Mouse (Mus musculus) hindbrain, embryonic 13.5 days (tissue): ENCODE results near the gene Aire. TPM values are rescaled to one million over a fixed set of nuclear protein-coding genes. Genes with fewer than 3 reads are reported as not detected.

Experiments
- ATAC-seq: fragments of 200-750 bp; cut with Nextera tagmentation; 2 replicates; pipeline ENCODE4 v1.8.0; 2017; ENCODE audit warnings: moderate TSS enrichment; ENCODE audit not compliant: low FRiP score
- H3K27ac ChIP-seq: fragments of 300-500 bp; sonication (generic); 2 replicates; pipeline ENCODE4 v1.5.1; 2015; ENCODE audit warnings: inconsistent platforms, mild to moderate bottlenecking, moderate library complexity
- H3K27me3 ChIP-seq: fragments of 300-500 bp; sonication (generic); 2 replicates; pipeline ENCODE4 v1.6.1; 2015; ENCODE audit warnings: mild to moderate bottlenecking, inconsistent platforms
- H3K36me3 ChIP-seq: fragments of 300-500 bp; sonication (generic); 2 replicates; pipeline ENCODE4 v1.6.1; 2015; ENCODE audit warnings: mild to moderate bottlenecking, inconsistent platforms
- H3K4me1 ChIP-seq: fragments of 300-500 bp; sonication (generic); replicated peaks from 2 replicates; pipeline ENCODE4 v1.6.1; 2015; ENCODE audit warnings: inconsistent platforms
- H3K4me2 ChIP-seq: fragments of 300-500 bp; sonication (generic); 2 replicates; pipeline ENCODE4 v1.6.1; 2015; ENCODE audit warnings: inconsistent platforms, mild to moderate bottlenecking, moderate library complexity
- H3K4me3 ChIP-seq: fragments of 300-500 bp; sonication (generic); 2 replicates; pipeline ENCODE4 v1.5.1; 2015; ENCODE audit warnings: mild to moderate bottlenecking, inconsistent platforms
- H3K9ac ChIP-seq: fragments of 300-500 bp; sonication (generic); 2 replicates; pipeline ENCODE4 v1.6.1; 2015; ENCODE audit warnings: mild to moderate bottlenecking, inconsistent platforms
- H3K9me3 ChIP-seq: fragments of 300-500 bp; sonication (generic); 2 replicates; pipeline ENCODE4 v1.6.1; 2016; ENCODE audit warnings: inconsistent platforms
- WGBS: fragments of 180-500 bp; shearing (Covaris S2); methylation state at CpG from one replicate; pipeline ENCODE4 v1.1.7; 2015; 5-methylcytosine and 5-hydroxymethylcytosine counted together
- polyA plus RNA-seq: library from polyadenylated mRNA; unstranded; fragments of >200 nt; fragmentation: Nextera tagmentation; extraction: Ambion mirVana; gene quantifications from 2 replicates; pipeline ENCODE4 v1.2.1, GENCODE M21; 2015

Gene Aire
- polyA plus RNA-seq, 1 experiment from 2014 or later, result 0.10 TPM

DNA sequence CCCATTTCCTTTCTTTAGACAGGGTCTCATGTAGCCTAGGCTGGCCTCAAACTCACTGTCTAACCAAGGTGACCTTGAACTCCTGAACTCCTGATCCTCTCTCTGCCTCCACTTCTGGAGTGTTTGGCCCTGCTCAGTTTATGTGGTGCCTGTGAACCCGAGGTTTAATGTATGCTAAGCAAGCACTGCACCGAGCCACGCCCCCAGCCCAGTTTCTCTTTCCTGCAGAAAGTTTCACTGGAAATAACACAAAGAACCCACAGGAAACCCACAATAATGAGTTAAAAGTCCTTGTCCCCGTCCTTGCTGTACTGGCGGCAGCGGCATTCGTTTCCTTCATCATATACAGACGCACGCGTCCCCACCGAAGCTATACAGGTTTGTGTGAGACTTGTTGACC, 31.6 kb upstream of the Aire start:
- no peak overlapping the region for H3K4me2 ChIP-seq
- ATAC-seq, result no peak
- no peaks in the 10 kb centered on the region for H3K9me3 ChIP-seq
- no peak overlapping the region for H3K4me3 ChIP-seq
- no peaks in the 10 kb centered on the region for H3K36me3 ChIP-seq
- no peak overlapping the region for H3K9ac ChIP-seq
- 0 out of 2 replicates have a peak, but pooled peaks cover under 1% of the 10 kb centered on the region for H3K4me1 ChIP-seq
- H3K27ac ChIP-seq, result no peak overlapping the region
- WGBS, result 89% methylated on average over 11 of the region's 11 CpGs
- H3K27me3 ChIP-seq, result peaks cover 10% of the 10 kb centered on the region

DNA sequence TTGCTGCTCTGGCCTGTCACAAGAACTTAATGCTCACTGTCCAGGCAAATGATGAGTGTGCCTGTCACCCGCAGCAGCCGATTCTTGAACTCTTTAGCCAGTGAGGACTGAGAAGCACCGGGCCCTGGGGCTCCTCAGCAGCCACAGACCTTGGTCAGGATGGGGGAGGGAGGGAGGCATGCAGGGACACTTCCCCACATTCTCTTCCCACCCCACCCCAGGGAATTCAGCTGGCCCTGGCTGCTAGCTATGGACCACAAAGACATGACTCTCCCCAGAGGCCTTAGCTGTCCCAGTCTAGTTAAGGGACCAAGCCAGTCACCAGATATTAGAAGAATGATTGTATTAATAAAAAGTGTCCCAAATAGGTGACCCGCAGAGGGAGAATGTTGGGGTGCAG, 30.7 kb upstream of the Aire start:
- H3K9ac ChIP-seq, result no peak overlapping the region
- 90% methylated on average over 4 of the region's 4 CpGs for WGBS
- no peak overlapping the region for H3K27ac ChIP-seq
- H3K4me2 ChIP-seq, result no peak overlapping the region
- no peaks in the 10 kb centered on the region for H3K9me3 ChIP-seq
- H3K36me3 ChIP-seq, result no peaks in the 10 kb centered on the region
- no peak for ATAC-seq
- H3K27me3 ChIP-seq, result peaks cover 18% of the 10 kb centered on the region
- peaks cover 9% of the 10 kb centered on the region for H3K4me1 ChIP-seq
- no peak overlapping the region for H3K4me3 ChIP-seq

DNA sequence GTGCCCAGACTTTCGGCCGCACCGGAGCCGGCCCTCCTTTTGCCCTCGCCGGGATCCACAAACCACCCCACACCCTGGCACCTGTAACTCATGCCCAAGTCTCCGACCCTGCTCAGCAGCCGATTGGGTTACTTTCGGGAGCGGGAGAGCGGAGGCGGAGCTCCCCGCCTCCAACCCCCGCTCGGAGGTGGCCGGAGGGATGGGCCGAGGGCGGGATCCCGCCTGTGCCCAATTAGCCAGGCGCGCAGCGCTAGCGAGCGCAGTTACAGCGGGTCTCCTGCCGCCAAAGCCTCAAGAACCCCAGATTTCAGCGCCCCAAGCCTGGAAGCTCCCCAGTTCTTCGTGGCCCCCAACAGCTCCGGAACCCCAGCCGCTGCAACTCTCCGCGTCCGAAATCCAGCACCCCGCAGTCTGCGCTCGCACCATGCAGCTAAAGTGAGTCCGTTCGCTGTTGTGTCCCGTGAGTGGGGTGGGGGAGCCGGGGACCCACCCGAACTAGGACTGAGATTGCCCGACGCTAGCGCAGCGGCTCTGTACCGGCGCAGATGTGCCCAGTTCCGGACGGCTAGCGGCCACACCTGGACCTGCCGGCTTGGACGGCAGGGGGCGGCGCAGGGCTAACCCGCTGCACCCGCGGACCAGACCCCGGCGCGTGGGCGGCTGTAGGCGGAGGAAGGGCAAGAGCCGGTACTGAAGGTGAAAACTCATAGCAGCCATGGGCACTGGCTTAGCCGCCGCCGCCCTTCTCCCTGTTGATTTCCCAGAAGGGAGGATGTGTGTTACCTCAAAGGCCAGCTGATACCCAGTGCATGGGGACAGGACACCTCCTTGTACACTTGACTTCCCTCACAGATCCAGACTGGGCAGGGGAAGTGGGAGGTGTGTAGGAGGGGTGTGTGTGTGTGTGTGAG, 25.9 kb upstream of the Aire start, which contains the start of gene Icosl:
Gene Icosl, plus strand, starts transcription at position 202 of the 911 bp plus-strand sequence.
- H3K9ac ChIP-seq, result peak within 1 kb of the TSS; percentile 71
- no peak within 1 kb of the TSS for H3K27ac ChIP-seq
- ATAC-seq, result peak; percentile 83
- under 1% methylated on average over 65 of the region's 66 CpGs for WGBS
- peak within 1 kb of the TSS; percentile 99 for H3K4me2 ChIP-seq
- H3K4me3 ChIP-seq, result peak within 1 kb of the TSS; percentile 60
- peaks cover 36% of the 10 kb centered on the region for H3K27me3 ChIP-seq
- no peaks in the 10 kb centered on the region for H3K36me3 ChIP-seq
- H3K9me3 ChIP-seq, result no peaks in the 10 kb centered on the region
- peaks cover 15% of the 10 kb centered on the region for H3K4me1 ChIP-seq

DNA sequence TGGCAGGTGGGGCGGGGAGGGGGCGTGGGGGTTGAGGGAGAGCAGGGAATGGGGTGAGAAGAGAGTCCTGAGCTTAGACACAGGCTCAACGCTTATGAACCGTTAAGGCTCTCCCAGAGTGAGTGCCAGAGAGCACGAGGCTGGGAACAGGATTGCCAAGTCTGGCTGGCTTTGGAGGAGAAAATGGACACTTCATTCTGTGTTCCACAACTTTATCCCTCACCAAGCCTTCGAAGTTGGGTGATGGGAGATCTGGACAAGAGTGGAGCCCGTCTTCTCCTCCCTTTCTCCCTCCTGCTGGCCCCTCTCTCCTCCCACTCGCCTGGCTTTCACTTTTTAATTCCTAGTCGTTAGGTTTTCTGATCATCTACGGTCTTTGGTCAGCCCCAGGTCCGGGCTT, 25.1 kb upstream of the Aire start:
- ATAC-seq, result no peak
- peaks cover 15% of the 10 kb centered on the region for H3K4me1 ChIP-seq
- H3K9me3 ChIP-seq, result no peaks in the 10 kb centered on the region
- 30% methylated on average over 11 of the region's 11 CpGs for WGBS
- peaks cover 36% of the 10 kb centered on the region for H3K27me3 ChIP-seq
- peak overlapping the region; percentile 99 for H3K4me2 ChIP-seq
- H3K27ac ChIP-seq, result no peak overlapping the region
- no peak overlapping the region for H3K9ac ChIP-seq
- H3K36me3 ChIP-seq, result no peaks in the 10 kb centered on the region
- peak overlapping the region; percentile 60; the same call in 1 of the 2 replicates for H3K4me3 ChIP-seq

DNA sequence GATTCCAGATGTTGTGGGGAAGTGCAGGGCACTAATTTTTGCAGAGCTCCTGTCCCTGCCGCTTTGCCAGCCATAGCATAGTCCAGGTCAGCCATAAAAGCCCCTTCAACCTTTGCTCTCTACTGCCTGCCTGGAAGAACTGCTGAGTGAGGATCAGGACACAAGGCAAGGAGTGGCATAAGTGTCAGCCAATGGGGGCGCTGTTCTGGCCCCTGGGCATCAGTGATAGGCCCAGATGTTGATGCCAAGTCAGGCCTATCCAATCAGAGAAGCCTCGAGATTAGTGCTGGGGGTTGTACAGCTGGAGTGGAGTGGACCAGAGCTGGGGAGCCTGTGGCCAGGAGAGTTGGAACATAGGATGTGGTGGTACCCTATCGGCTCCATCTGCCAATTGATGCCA, 23.8 kb upstream of the Aire start:
- Histone ChIP-seq H3K36me3 (no peaks in the 10 kb centered on the region), H3K9ac (no peak overlapping the region), H3K4me1 (peaks cover 15% of the 10 kb centered on the region), H3K4me2 (no peak overlapping the region), H3K9me3 (no peaks in the 10 kb centered on the region), H3K27ac (no peak overlapping the region), H3K27me3 (peaks cover 36% of the 10 kb centered on the region), H3K4me3 (no peak overlapping the region)
- 44% methylated on average over 4 of the region's 4 CpGs for WGBS
- no peak for ATAC-seq

DNA sequence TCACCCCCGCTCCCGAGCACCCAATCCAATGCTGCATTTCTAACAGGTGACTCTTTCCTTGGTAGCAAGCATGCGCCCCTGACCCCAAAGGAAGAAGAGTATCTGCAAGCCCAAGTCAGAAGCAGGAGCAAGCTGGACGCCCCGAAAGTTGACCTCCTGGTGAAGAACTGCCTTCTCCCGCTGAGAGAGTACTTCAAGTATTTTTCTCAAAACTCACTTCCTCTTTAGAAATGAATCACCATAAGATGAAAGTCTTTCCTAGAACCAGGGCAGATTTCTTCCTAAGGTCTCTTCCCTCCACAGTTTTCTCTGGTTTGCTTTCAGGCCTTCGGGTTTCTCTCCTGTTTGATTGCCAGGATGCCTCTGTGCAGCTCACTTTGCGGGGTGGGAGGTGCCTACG, 19.7 kb upstream of the Aire start:
- H3K4me2 ChIP-seq, result no peak overlapping the region
- no peaks in the 10 kb centered on the region for H3K9me3 ChIP-seq
- 92% methylated on average over 9 of the region's 9 CpGs for WGBS
- no peak overlapping the region for H3K9ac ChIP-seq
- H3K27ac ChIP-seq, result no peak overlapping the region
- H3K36me3 ChIP-seq, result no peaks in the 10 kb centered on the region
- no peak for ATAC-seq
- H3K27me3 ChIP-seq, result peaks cover 9% of the 10 kb centered on the region
- no peak overlapping the region for H3K4me3 ChIP-seq
- no peaks in the 10 kb centered on the region for H3K4me1 ChIP-seq

DNA sequence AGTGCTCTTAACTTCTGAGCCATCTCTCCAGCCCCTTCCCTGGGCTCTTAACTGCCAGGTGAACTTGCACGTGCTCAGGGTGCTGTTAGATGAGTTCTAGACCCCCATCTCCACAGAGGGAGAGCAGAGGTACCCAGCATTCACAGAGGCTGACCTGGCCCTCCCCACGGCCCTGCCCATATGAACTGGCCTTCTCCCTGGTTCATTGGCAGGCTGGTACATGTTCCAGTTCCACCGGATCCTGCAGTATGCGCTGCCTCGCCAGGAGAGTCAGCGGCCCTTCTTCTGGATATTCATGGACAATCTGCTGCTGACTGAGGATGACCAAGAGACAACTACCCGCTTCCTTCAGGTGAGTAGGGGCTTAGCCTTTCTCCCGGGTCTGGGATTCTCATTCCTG, 13.6 kb upstream of the Aire start:
- no peak overlapping the region for H3K4me3 ChIP-seq
- H3K9me3 ChIP-seq, result no peaks in the 10 kb centered on the region
- H3K4me2 ChIP-seq, result no peak overlapping the region
- H3K27me3 ChIP-seq, result no peaks in the 10 kb centered on the region
- no peaks in the 10 kb centered on the region for H3K36me3 ChIP-seq
- ATAC-seq, result no peak
- WGBS, result 85% methylated on average over 8 of the region's 8 CpGs
- no peak overlapping the region for H3K27ac ChIP-seq
- no peak overlapping the region for H3K9ac ChIP-seq
- no peaks in the 10 kb centered on the region for H3K4me1 ChIP-seq

DNA sequence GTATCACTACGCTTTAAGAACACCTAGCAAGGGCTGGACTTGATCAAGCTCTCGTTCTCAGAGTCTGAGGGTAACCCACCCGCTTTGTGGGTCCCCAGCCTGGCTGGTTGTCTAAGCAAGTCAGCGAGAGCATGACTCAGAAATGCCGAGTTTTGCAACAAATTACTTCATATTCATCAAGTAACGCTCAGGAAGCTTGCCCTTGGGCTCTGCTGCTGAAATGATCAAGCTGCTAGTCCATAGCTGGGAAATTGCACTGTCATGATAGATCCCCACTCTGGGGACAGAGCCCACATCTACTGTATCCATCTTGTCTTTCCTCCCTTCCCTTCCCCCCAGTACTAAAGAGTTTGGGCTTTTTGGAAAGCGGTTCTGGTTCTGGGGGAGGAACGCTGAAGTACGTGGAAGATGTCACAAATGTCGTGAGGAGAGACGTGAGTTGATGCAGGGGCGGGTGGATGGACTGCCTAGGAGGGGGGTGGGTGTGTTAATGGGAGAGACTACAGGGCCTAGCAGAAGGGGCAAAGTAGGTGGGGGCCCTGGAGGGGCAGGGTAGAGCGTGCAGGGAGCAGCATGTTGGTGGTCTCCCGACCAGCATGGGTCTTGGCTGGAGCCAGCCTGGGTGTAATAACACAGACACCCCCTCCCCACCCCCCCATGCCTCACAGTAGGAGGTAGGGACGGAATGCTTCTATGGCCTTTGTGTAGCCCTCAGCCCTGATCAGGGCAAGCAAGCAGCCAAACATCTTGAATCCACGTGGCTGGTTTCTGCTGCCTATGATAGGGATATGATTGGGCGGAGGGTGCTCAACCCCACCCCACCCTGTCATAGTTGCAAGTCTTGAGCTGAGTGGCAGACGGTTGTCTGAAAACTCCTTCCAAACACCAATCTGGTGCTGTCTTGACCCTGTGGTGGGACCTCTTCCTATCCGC, 11.5 kb upstream of the Aire start:
- Histone ChIP-seq H3K9me3 (no peaks in the 10 kb centered on the region), H3K27ac (no peak overlapping the region), H3K4me3 (no peak overlapping the region), H3K4me2 (no peak overlapping the region), H3K4me1 (no peaks in the 10 kb centered on the region), H3K36me3 (no peaks in the 10 kb centered on the region), H3K9ac (no peak overlapping the region), H3K27me3 (no peaks in the 10 kb centered on the region)
- no peak for ATAC-seq
- WGBS, result 73% methylated on average over 19 of the region's 19 CpGs

DNA sequence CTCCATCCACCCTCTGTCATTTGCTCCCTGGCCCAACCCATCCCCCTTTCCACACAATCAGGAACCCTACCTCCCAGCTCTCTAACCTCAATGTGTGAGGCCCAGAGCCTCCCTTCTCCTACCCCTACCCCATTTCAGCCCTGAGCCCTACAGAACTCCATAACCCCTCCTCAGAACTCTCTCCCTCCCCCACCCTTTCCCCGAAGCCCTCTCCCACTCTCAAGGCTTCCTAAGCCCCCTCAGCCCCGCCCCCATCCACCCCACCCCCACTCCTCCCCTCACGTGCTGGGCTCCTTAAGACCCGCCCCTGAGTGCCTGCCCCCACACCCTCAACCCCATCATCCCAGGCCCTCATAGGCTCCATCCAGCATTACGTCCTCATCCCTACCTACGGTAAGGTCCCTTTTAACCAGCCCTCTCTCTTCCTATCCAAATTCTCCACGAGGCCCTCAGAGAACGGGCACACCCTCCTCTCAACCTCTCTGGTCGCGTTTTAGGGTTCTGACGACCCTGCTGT, 6.2 kb upstream of the Aire start:
- no peak overlapping the region for H3K27ac ChIP-seq
- no peak for ATAC-seq
- no peak overlapping the region for H3K4me3 ChIP-seq
- no peaks in the 10 kb centered on the region for H3K4me1 ChIP-seq
- H3K9ac ChIP-seq, result no peak overlapping the region
- H3K9me3 ChIP-seq, result no peaks in the 10 kb centered on the region
- no peak overlapping the region for H3K4me2 ChIP-seq
- H3K27me3 ChIP-seq, result 0 out of 2 replicates have a peak, but pooled peaks cover 2% of the 10 kb centered on the region
- H3K36me3 ChIP-seq, result no peaks in the 10 kb centered on the region
- WGBS, result 64% methylated on average over 11 of the region's 11 CpGs

DNA sequence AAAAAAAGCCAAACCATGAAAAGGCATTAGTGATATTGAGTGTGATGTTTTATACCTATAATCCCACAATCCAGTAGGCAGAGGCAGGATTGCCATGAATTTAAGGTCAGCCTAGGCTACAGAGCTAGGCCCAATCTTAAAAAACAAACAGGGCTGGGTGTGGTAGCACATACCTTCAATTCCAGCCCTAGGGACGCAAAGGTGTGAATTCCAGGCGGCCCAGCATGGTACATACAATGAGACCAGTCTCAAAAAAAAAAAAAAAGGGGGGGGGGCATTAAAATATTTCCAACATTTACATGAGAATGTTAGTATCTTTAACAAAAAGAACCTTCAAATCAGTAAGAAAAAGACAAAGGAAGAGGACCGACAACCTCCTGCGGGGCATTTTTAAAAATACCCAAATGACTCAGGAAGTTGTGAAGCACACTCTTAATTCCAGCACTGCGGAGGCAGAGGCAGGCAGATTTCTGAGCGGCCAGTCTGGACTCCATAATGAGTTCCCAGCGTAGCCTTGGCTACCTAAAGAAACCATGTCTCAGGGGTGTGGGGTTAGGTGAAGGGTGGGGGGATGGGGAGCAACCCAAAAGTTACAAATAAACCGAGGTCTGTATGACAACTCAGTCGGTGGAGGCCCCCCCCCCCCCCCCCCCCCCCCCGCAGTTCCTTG, 4.8 kb upstream of the Aire start:
- H3K4me1 ChIP-seq, result peaks cover 7% of the 10 kb centered on the region; the same call in 1 of the 2 replicates
- H3K36me3 ChIP-seq, result no peaks in the 10 kb centered on the region
- no peak for ATAC-seq
- H3K4me3 ChIP-seq, result no peak overlapping the region
- no peak overlapping the region for H3K27ac ChIP-seq
- H3K27me3 ChIP-seq, result 0 out of 2 replicates have a peak, but pooled peaks cover 2% of the 10 kb centered on the region
- H3K9me3 ChIP-seq, result no peaks in the 10 kb centered on the region
- no peak overlapping the region for H3K9ac ChIP-seq
- 86% methylated on average over 10 of the region's 10 CpGs for WGBS
- H3K4me2 ChIP-seq, result no peak overlapping the region

DNA sequence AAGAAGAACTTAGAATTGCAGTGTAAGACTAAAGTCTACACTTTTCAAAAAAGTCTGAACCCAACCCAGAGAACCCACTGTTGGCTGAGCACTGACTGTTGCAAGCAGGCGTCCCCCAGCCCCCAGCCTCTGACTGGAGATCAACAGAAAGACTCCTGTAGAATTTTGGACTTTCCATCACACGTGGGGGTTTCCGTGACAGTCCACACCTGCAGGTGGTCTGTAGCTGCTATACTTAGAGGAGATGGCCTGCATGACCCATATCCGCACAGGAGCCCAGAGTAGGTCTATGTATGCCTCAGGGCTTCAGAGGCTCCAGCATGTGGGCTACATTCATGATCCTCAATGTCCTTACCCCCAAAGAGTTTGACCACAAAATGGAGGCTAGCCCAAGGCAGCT, 3.0 kb upstream of the Aire start:
- peaks cover 9% of the 10 kb centered on the region; the same call in 1 of the 2 replicates for H3K4me1 ChIP-seq
- H3K4me2 ChIP-seq, result no peak overlapping the region
- WGBS, result 81% methylated on average over 4 of the region's 4 CpGs
- peaks cover 15% of the 10 kb centered on the region for H3K27me3 ChIP-seq
- no peaks in the 10 kb centered on the region for H3K36me3 ChIP-seq
- no peak for ATAC-seq
- no peak overlapping the region for H3K27ac ChIP-seq
- no peaks in the 10 kb centered on the region for H3K9me3 ChIP-seq
- no peak overlapping the region for H3K4me3 ChIP-seq
- H3K9ac ChIP-seq, result no peak overlapping the region
